Mouse (Mus musculus): ENCODE data around the gene Cfap20. TPM values are rescaled to one million over a fixed set of nuclear protein-coding genes. Genes with fewer than 3 reads are reported as not detected.
A peak's percentile ranks its signal among the peaks of the same experiment; 100 is the strongest.
"Not testable (repeated sequence)": the region's sequence is repeated elsewhere in the genome, so short reads cannot be mapped to it uniquely, and the experiment has no call there.

Gene Cfap20
- total RNA-seq, 2 experiments from 2014 or later, result 57.8 to 60.0 TPM

DNA sequence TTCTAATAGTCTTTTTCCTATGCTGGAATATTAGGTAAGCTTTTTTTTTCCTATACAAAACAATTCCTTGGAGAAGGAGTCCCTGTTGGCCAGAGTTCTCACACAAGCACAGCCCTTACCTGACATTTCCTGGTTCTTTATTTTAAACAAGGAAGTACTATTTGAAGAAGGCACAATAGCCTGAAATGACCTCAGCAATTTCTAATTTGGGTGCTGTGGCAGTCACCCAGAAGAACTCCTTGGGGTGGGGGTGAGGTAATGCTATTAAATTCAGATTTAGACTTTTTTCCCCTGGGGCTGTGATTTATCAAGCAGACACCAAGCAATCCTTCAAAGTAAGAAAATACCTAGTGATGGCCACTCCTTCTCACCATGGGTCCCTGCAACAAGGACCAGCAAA lies 53.7 kb downstream of the Cfap20 start:
- no peak for DNase-seq (ENCODE audit: low spot score in 2 of 2)
- intact Hi-C loops (cut with DNase I), result no loop called here

DNA sequence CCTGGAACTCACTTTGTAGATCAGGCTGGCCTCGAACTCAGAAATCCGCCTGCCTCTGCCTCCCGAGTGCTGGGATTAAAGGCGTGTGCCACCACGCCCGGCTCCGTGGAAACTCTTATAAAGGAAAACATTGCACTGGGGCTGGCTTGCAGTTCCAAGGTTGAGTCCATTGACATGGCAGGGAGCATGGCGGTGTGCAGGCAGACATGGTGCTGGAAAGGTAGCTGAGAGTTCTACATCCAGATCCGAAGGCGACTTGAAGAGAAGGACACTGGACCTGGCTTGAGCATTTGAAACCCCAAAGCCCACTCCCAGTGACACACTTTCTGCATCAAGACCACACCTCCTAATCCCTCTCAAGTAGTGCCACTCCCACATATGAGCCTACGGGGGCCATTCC lies 55.7 kb downstream of the Cfap20 start:
- intact Hi-C loops (cut with DNase I); DNase-seq (ENCODE audit: low spot score in 2 of 2): not testable (repeated sequence)

DNA sequence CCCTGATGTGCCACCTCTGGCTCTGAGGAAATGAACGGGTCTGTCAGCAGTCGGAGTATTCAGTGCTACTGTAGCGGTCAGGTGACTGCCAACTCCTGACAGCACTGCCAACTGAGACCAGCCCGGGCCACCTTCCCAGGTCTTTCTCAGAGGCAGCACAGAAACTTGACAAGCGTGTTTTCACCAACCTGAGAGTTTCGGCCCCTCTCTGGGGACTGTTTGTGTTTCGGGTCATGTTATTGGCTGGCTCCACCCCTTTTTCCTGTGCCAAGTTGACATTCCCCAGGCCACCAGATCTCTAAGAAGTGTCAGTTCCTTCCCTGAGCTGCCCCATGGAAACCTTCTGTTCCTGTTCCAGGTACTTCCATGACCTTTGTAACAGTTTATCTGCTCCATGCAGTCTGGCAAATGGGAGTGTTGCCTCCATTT lies 56.8 kb downstream of the Cfap20 start:
- DNase-seq (ENCODE audit: low spot score in 2 of 2), result no peak
- intact Hi-C loops (cut with DNase I), result no loop called here

DNA sequence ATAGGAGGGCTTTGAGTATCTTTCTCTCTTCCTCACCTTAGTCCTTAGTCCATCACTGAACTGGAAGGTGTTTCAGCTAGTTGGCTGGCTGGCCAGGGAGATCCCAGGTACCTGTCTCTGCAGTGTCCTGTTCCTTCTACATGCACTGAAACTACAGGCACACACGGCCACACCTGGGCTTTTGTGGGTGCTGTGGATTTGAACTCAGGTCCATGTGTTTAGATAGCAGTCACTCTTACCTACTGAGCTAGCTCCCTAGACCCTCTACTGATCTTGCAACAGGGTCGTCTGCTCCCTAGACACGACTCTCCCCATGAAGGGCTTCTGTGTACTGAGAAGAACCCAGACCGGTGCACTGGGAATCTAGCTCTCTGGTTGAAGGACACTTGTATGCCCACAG lies 57.6 kb downstream of the Cfap20 start:
- intact Hi-C loops (cut with DNase I), result no loop called here
- DNase-seq (ENCODE audit: low spot score in 2 of 2), result no peak

DNA sequence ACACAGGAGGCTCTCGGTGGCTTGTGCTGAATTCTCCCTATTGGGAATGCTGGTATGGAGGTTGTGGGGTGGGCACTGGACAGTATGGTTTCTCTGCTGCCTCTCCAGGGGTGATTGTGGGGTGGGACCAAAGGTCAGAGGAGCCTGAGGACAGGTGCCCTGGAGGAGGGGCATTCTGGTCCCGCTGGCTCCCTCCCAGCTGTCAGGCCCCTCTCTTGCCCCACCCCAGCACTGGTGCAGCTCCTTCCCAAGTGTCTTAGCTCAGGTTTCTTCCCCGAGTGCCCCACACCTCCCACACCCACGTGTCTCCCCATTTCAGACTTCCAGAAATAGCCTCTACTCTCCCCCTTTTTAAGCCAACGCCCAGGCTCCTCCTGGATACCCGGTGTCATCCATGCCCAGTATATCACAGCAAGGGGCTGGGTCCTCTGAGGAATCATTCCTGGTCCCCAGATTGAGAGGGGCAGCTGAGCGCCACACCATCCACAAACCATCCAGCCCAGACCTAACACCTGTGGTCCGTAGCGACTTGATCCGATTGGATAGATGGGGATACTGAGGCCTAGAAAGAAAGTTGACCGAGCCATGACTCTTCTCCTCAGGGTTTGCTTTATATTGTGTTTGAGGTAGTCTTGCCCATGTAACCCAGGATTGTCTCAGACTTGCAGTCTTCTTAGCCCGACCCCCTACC lies 58.2 kb downstream of the Cfap20 start:
- intact Hi-C loops (cut with DNase I), result no loop called here
- DNase-seq (ENCODE audit: low spot score in 2 of 2), result no peak

DNA sequence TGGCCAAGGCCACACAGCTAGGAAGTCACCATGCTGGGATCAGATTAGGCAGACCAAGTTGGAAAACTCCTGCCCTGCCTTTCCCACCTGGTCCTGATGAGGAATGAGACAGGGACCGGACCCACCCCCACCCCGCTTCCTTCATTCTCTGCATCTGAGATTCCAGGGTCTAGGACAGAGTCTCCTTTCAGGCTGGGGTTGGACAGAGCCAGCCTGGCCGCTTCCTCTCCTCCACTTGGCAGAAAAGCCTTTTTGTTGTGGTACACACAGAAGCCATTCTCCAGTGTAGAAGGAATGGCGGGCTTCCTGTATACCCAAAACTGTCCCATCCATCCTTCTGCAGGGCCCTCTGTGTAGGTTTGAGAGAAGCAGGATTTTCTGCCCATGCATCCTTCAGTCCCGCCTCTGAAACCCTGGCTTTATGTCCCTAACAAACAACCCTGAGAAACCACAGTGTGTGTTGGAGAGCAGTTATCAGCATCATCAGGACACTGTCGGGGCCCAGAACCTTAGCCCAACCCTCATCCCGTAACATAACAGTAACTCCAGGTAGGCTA lies 59.2 kb downstream of the Cfap20 start:
- intact Hi-C loops (cut with DNase I), result no loop called here
- peak; percentile 6 to 16 for DNase-seq (ENCODE audit: low spot score in 2 of 2)

DNA sequence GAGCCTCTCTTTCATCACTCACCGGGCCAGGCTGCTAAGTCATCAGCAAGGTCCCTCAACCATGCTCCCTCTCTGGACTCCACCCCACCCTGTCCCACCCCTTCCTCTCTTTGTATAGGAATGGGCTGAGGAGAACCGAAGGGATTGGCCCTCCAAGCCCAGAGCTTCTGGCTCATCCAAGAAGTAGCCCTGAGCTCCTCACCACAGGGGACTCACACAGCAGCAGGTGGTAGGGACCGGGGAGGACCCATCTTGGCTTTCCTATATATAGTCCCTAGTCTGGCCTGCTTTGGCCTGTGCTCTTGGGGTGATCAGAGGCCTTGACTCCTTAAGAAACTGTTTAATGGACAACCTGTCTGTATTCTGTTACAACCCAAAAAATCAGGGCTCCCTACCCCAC lies 60.2 kb downstream of the Cfap20 start:
- intact Hi-C loops (cut with DNase I), result no loop called here

DNA sequence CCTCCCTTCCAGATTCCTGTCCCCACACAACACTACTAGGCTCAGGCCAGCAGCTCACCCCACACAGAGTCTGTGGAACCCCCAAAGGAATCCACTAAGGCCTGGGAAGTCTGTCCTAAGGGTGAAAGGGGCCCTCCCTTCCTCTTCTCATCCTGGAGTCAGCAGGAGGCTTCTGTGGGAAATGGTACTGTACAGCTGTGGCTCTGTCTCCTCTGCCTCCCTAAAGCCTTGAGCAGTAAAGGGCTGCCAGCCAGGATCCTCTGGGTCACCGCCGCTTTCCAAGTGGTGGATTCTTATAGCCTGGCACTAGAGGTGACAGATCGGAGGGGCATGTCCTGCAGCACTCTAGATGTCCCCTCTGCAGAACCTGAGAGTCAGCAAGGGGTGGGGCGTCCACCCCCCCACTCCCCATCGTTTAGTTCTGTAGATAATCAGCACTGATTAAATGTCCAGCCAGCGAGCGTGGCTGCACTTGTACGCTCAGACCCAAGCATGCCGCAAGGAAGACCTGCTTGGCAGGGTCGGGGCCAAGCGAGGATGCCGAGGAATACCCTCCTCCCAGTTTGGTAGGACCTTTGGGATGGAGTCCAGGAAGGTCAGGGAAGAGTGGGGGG lies 61.2 kb downstream of the Cfap20 start:
- no peak for DNase-seq (ENCODE audit: low spot score in 2 of 2)
- intact Hi-C loops (cut with DNase I), result no loop called here

More for the DNA sequence above, 60.2 kb downstream of the Cfap20 start:
- no peak for DNase-seq (ENCODE audit: low spot score in 2 of 2)

Other genes starting within 250 kb of the Cfap20 start
- gene Kifc3, start 232.1 kb downstream of the Cfap20 start, total RNA-seq (2021), result 10 to 100 TPM; 52.6 to 53.0 TPM
- gene Cngb1, start 128.3 kb downstream of the Cfap20 start, total RNA-seq (2021), result under 1 TPM; 0.48 to 0.53 TPM
- gene Tepp, start 124.3 kb downstream of the Cfap20 start, total RNA-seq (2021), result not detected
- gene Zfp319, start 102.9 kb downstream of the Cfap20 start, total RNA-seq (2021), result 10 to 100 TPM; 15.0 to 17.5 TPM
- 10 to 100 TPM; 13.5 to 14.0 TPM for gene Usb1, start 102.6 kb downstream of the Cfap20 start, total RNA-seq (2021)
- gene Mmp15, start 82.6 kb downstream of the Cfap20 start, total RNA-seq (2021), result 10 to 100 TPM; 20.9 TPM
- 10 to 100 TPM; 92.1 to 99.1 TPM for gene Csnk2a2, start 55.2 kb upstream of the Cfap20 start, total RNA-seq (2021)
- 1 to 10 TPM; 2.0 to 2.2 TPM for gene Ccdc113, start 99.2 kb upstream of the Cfap20 start, total RNA-seq (2021)
- not detected for gene Prss54, start 141.5 kb upstream of the Cfap20 start, total RNA-seq (2021)
- 1 to 10 TPM; 1.6 to 2.2 TPM for gene Gins3, start 198.6 kb upstream of the Cfap20 start, total RNA-seq (2021)
- gene Ndrg4, start 242.1 kb upstream of the Cfap20 start, total RNA-seq (2021), result 1,000 to 10,000 TPM; 1,687 to 1,794 TPM